Mouse (Mus musculus) cerebellum, adult 2 months (tissue): Measurements from ENCODE around the gene Csgalnact2.

Experiments used
- CTCF ChIP-seq: fragments of 200-500 bp; IDR thresholded peaks from 2 replicates; pipeline ENCODE4 v1.5.1; 2011; ENCODE audit warnings: low read depth, mild to moderate bottlenecking, control low read depth, low read length, moderate library complexity, borderline replicate concordance; ENCODE audit not compliant: insufficient read depth
- POLR2A ChIP-seq: fragments of 200-500 bp; IDR thresholded peaks from 2 replicates; pipeline ENCODE4 v1.6.1; 2011; ENCODE audit warnings: low read length, control low read depth, borderline replicate concordance; ENCODE audit not compliant: insufficient read depth

DNA sequence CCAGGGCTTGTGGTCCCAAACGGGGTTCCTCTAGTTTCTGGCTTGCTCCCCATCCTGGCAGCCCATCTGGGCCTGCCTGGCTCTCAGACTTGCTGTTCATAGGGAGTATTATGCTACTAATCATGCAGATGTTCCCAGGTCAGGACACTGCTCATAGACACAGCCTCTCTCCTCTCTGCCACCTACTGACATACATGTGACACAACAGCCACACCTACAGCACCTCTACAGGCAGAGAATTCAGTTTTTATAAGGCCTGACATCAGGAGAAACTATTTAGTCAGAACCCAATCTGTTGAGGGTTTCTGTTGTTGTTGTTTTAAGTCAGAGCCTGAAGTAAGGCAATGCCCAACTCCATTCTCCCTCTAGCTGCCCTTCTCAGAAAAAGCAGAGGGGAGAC lies 27.1 kb downstream of the Csgalnact2 start:
- peak; percentile 28; the same call in 1 of the 2 replicates for TF ChIP-seq CTCF
- no peak for TF ChIP-seq POLR2A
